Mouse (Mus musculus) CH12.LX (cell line): ENCODE data around the gene Zfyve26. TPM values are rescaled to one million over a fixed set of nuclear protein-coding genes. Genes with fewer than 3 reads are reported as not detected.

Experiments used
- DNase-seq: peaks from one replicate; pipeline ENCODE4 v3.0.0-alpha.2; 2013; ENCODE audit errors: extremely low read depth
- H3K27ac ChIP-seq: 2 replicates; pipeline ENCODE4 v1.5.1; 2012; ENCODE audit warnings: low read depth, mild to moderate bottlenecking, control low read depth, moderate library complexity; ENCODE audit not compliant: insufficient read depth
- H3K27me3 ChIP-seq: replicated peaks from 2 replicates; pipeline ENCODE3; 2012; ENCODE audit warnings: inconsistent platforms
- H3K36me3 ChIP-seq, 2 experiments: replicated peaks in 1 of 2; 2 replicates each; pipeline versions ENCODE3 to v1.6.1; 2012; ENCODE audit warnings: inconsistent platforms in 1 of 2, low read length in 1 of 2, mild to moderate bottlenecking in 1 of 2, mixed read lengths in 1 of 2, moderate library complexity in 1 of 2; ENCODE audit not compliant: control insufficient read depth in 1 of 2, insufficient read depth in 1 of 2
- H3K4me1 ChIP-seq, 2 experiments: 2 replicates each; pipeline ENCODE4 v1.6.1; 2012; ENCODE audit warnings: inconsistent platforms in 1 of 2, moderate library complexity in 1 of 2; ENCODE audit not compliant: insufficient read depth in 2 of 2, control insufficient read depth in 1 of 2
- H3K4me2 ChIP-seq: 2 replicates; pipeline ENCODE4 v1.6.1; 2012; ENCODE audit warnings: low read depth, mild to moderate bottlenecking, control low read depth; ENCODE audit not compliant: poor library complexity, insufficient read depth, severe bottlenecking
- H3K4me3 ChIP-seq, 3 experiments: fragments of 150-350 bp in 1 of 3; sonication (generic) in 1 of 3; replicated peaks in 1 of 3; 2 replicates each; pipeline versions ENCODE3 to v1.5.1; 2011 to 2012; ENCODE audit warnings: low read depth in 2 of 3, low read length in 2 of 3, mild to moderate bottlenecking in 2 of 3, moderate library complexity in 2 of 3, control low read depth in 1 of 3, improper control_type of control experiment in 1 of 3, inconsistent platforms in 1 of 3, mixed read lengths in 1 of 3; ENCODE audit not compliant: poor library complexity in 1 of 3
- H3K79me2 ChIP-seq: replicated peaks from 2 replicates; pipeline ENCODE4 v1.6.1; 2012; ENCODE audit warnings: mild to moderate bottlenecking, moderate library complexity; ENCODE audit not compliant: control insufficient read depth, poor library complexity, insufficient read depth, severe bottlenecking; ENCODE audit errors: extremely low read depth
- H3K9ac ChIP-seq: 2 replicates; pipeline ENCODE4 v1.6.1; 2012; ENCODE audit warnings: low read depth, mild to moderate bottlenecking, control low read depth, moderate library complexity; ENCODE audit not compliant: insufficient read depth
- H3K9me3 ChIP-seq: replicated peaks from 2 replicates; pipeline ENCODE3; 2012; ENCODE audit warnings: low read length, inconsistent platforms, mixed read lengths
- BHLHE40 ChIP-seq: IDR thresholded peaks from 2 replicates; pipeline ENCODE4 v1.6.1; 2011; ENCODE audit warnings: mild to moderate bottlenecking, low read depth, low read length, improper control_type of control experiment
- CTCF ChIP-seq, 2 experiments: IDR thresholded peaks in 1 of 2; conservative IDR thresholded peaks in 1 of 2; 2 replicates each; pipeline ENCODE4 v1.5.1; 2011 to 2012; ENCODE audit warnings: low read depth in 2 of 2, low read length in 2 of 2, improper control_type of control experiment in 1 of 2, inconsistent platforms in 1 of 2, mild to moderate bottlenecking in 1 of 2, moderate library complexity in 1 of 2
- E2F4 ChIP-seq: IDR thresholded peaks from 2 replicates; pipeline ENCODE4 v1.6.1; 2011; ENCODE audit warnings: low read depth, low read length, improper control_type of control experiment; ENCODE audit not compliant: insufficient replicate concordance
- EP300 ChIP-seq: IDR thresholded peaks from 2 replicates; pipeline ENCODE4 v1.6.1; 2011; ENCODE audit warnings: low read length, improper control_type of control experiment
- GABPA ChIP-seq: IDR thresholded peaks from 2 replicates; pipeline ENCODE4 v1.6.1; 2012; ENCODE audit warnings: low read depth, low read length, improper control_type of control experiment, inconsistent platforms; ENCODE audit not compliant: insufficient replicate concordance
- HCFC1 ChIP-seq: IDR thresholded peaks from 2 replicates; pipeline ENCODE4 v1.6.1; 2012; ENCODE audit warnings: low read depth, mild to moderate bottlenecking, inconsistent platforms, low read length, improper control_type of control experiment
- JUN ChIP-seq: IDR thresholded peaks from 2 replicates; pipeline ENCODE4 v1.6.1; 2011; ENCODE audit warnings: low read depth, mild to moderate bottlenecking, low read length, improper control_type of control experiment, moderate library complexity; ENCODE audit not compliant: insufficient read depth
- MAFK ChIP-seq: IDR thresholded peaks from 2 replicates; pipeline ENCODE4 v1.6.1; 2011; ENCODE audit warnings: low read length, improper control_type of control experiment; ENCODE audit not compliant: insufficient replicate concordance
- MAZ ChIP-seq: IDR thresholded peaks from 2 replicates; pipeline ENCODE4 v1.6.1; 2012; ENCODE audit warnings: low read depth, mild to moderate bottlenecking, inconsistent platforms, low read length, improper control_type of control experiment, moderate library complexity
- MXI1 ChIP-seq: IDR thresholded peaks from 2 replicates; pipeline ENCODE4 v1.6.1; 2011; ENCODE audit warnings: mild to moderate bottlenecking, low read depth, low read length, improper control_type of control experiment
- MYC ChIP-seq: IDR thresholded peaks from 2 replicates; pipeline ENCODE4 v1.6.1; 2011; ENCODE audit warnings: low read depth, mild to moderate bottlenecking, improper control_type of control experiment, low read length
- NELFE ChIP-seq: IDR thresholded peaks from 2 replicates; pipeline ENCODE4 v1.6.1; 2011; ENCODE audit warnings: low read depth, low read length, improper control_type of control experiment
- RAD21 ChIP-seq: IDR thresholded peaks from 2 replicates; pipeline ENCODE4 v1.6.1; 2011; ENCODE audit warnings: low read depth, mild to moderate bottlenecking, low read length, improper control_type of control experiment, moderate library complexity
- SMC3 ChIP-seq: IDR thresholded peaks from 2 replicates; pipeline ENCODE4 v1.6.1; 2011; ENCODE audit warnings: low read depth, low read length, improper control_type of control experiment
- USF1 ChIP-seq: IDR thresholded peaks from 2 replicates; pipeline ENCODE4 v1.6.1; 2014; ENCODE audit warnings: low read depth, mild to moderate bottlenecking, inconsistent platforms, low read length, improper control_type of control experiment
- USF2 ChIP-seq: conservative IDR thresholded peaks from 2 replicates; pipeline ENCODE4 v1.6.1; 2011; ENCODE audit warnings: low read depth, low read length, improper control_type of control experiment
- ZC3H11A ChIP-seq: IDR thresholded peaks from 2 replicates; pipeline ENCODE4 v1.6.1; 2012; ENCODE audit warnings: low read depth, mild to moderate bottlenecking, inconsistent platforms, low read length, improper control_type of control experiment
- dilution Hi-C: fragments of 300-500 bp; cut with MboI; formaldehyde crosslinking; loops from 2 replicates; pipeline ENCODE4 v1.14.3; 2020; ENCODE audit warnings: low sequenced_read_pairs; ENCODE audit not compliant: extremely low pct_unique_long_range_greater_than_20kb, extremely low pct_ligation_motif_present
- in situ Hi-C: fragments of 300-500 bp; cut with MboI; formaldehyde crosslinking; loops from 3 replicates; pipeline ENCODE4 v1.14.3; 2019; ENCODE audit warnings: low sequenced_read_pairs, low pct_ligation_motif_present, low pct_unique_long_range_greater_than_20kb, mixed read lengths
- polyA plus RNA-seq: library from polyadenylated mRNA; unstranded; fragments of >175 nt; gene quantifications from 2 replicates; pipeline ENCODE4 v1.2.1, GENCODE M21; 2012; ENCODE audit warnings: low read depth; ENCODE audit not compliant: insufficient read length
- total RNA-seq, 2 experiments: library from RNA; depleted of rRNA; stranded (reverse); fragments of 300-350 nt in 1 of 2; fragments of >200 nt in 1 of 2; gene quantifications; 2 replicates each; pipeline ENCODE4 v1.2.3; 2012 to 2014

The Zfyve26 gene
- total and polyA plus RNA-seq, 3 experiments = 10.4 to 24.8 (median 16.1) TPM

DNA sequence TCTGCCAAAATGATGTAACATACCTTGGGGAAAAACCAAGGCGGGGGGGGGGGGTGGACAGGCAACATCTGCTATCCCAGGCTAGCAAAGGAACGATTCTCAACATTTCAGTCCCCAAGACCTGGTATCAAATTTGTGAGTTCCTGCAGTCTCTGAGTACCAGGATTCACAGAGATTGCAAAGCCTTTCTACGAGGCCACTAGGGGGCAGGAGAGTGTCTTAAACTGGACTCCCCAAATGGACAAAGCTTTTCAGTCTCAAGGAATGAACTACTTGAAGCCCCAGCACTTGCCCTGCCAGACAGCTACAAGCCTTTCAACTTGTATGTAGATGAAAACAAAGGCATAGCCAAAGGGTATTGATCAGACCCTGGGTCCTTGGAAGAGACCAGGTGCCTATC is 102.7 kb downstream of the Zfyve26 start:
- in situ Hi-C loops = loop anchor here (5.0 kb wide), 1 partner anchor 69 kb away; no protein-coding TSS in a partner anchor
- H3K4me2 ChIP-seq = no peak overlapping the region
- peak; percentile 86 for DNase-seq
- H3K27me3 ChIP-seq = no peaks in the 10 kb centered on the region
- TF ChIP-seq RAD21 = peak; percentile 90
- TF ChIP-seq CTCF (conservative IDR thresholded peaks at IDR 0.05 in 1 of 2, IDR thresholded peaks at IDR 0.05 in 1 of 2; ENCODE audit: low read depth in 2 of 2, low read length in 2 of 2) = peak; percentile 70 to 91
- no peak for TF ChIP-seq BHLHE40
- TF ChIP-seq SMC3 = peak; percentile 79
- TF ChIP-seq, all 38 proteins: peak for 3
- dilution Hi-C loops = no loop called here
- no peaks in the 10 kb centered on the region for H3K9me3 ChIP-seq
- peaks cover under 1 to 19% of the 10 kb centered on the region in 2 experiments for H3K36me3 ChIP-seq
- peaks cover 0 to 31% of the 10 kb centered on the region in 2 experiments; a peak in 2 of 4 replicates for H3K4me1 ChIP-seq
- no peak overlapping the region for H3K4me3 ChIP-seq
- H3K9ac ChIP-seq = no peak overlapping the region
- H3K79me2 ChIP-seq = peaks cover 13% of the 10 kb centered on the region
- H3K27ac ChIP-seq = no peak overlapping the region

GRCm38 (mm10) chr12:79192193-79192592 is 103.9 kb downstream of the Zfyve26 start, which contains the start of gene Rdh11:
Rdh11 (minus strand) TSS chr12:79192293.
- Histone ChIP-seq H3K27me3 (no peaks in the 10 kb centered on the region), H3K9ac (peak within 1 kb of the TSS; percentile 77), H3K27ac (no peak within 1 kb of the TSS), H3K4me3 (peak within 1 kb of the TSS; percentile 72 to 82 (median 75)), H3K36me3 (peaks cover 12 to 31% of the 10 kb centered on the region in 2 experiments), H3K79me2 (peaks cover 13% of the 10 kb centered on the region), H3K9me3 (no peaks in the 10 kb centered on the region), H3K4me1 (peaks cover 0 to 44% of the 10 kb centered on the region in 2 experiments; a peak in 2 of 4 replicates), H3K4me2 (peak within 1 kb of the TSS; percentile 84)
- in situ Hi-C loops (loop anchor here (5.0 kb wide), 1 partner anchor 70 kb away; no protein-coding TSS in a partner anchor), dilution Hi-C loops (no loop called here)
- DNase-seq = no peak
- TF ChIP-seq MYC (no peak), MXI1 (no peak), EP300 (no peak), RAD21 (no peak), JUN (no peak), NELFE (no peak), USF2 (no peak), SMC3 (no peak), E2F4 (no peak), HCFC1 (no peak), USF1 (no peak), ZC3H11A (no peak), GABPA (no peak), MAFK (no peak), MAZ (no peak)
